In genomic region chr11:116854279-116854678, GRCm38 (mm10) we compare ENCODE assay signal across 8 mouse cellular contexts. TPM values are rescaled to one million over a fixed set of nuclear protein-coding genes. Genes with fewer than 3 reads are reported as not detected.
A peak's percentile ranks its signal among the peaks of the same experiment; 100 is the strongest.
DNase-seq lines count a peak whose midpoint lies in the region; ATAC-seq and TF ChIP-seq lines count a peak whose summit lies in the region.

No protein-coding gene starts in this region.

- peaks cover 7% of the 10 kb centered on the region for H3K36me3 ChIP-seq in heart, embryonic 11.5 days (ENCODE audit: control insufficient read depth, insufficient read depth, low read length)
- peaks cover 23 to 45% of the 10 kb centered on the region in 2 experiments for H3K36me3 ChIP-seq in CH12.LX (replicated peaks in 1 of 2; ENCODE audit: control insufficient read depth in 1 of 2, insufficient read depth in 1 of 2, low read length in 1 of 2)
- H3K36me3 ChIP-seq in forebrain, embryonic 15.5 days, result peaks cover 21% of the 10 kb centered on the region
- peaks cover 20% of the 10 kb centered on the region for H3K36me3 ChIP-seq in liver, embryonic 16.5 days (ENCODE audit: control insufficient read depth, insufficient read depth)

- H3K4me3 ChIP-seq in heart, embryonic 11.5 days (ENCODE audit: low read depth, low read length), result peak overlapping the region; percentile 90
- peak overlapping the region; percentile 70 to 95 (median 82) for H3K4me3 ChIP-seq in CH12.LX (replicated peaks in 1 of 3; ENCODE audit: low read depth in 2 of 3, low read length in 2 of 3, poor library complexity in 1 of 3)
- peak overlapping the region; percentile 90 for H3K4me3 ChIP-seq in forebrain, embryonic 15.5 days
- H3K4me3 ChIP-seq in liver, embryonic 16.5 days (ENCODE audit: low read depth, low read length), result peak overlapping the region; percentile 96

- no peaks in the 10 kb centered on the region for H3K27me3 ChIP-seq in heart, embryonic 11.5 days (ENCODE audit: control insufficient read depth, insufficient read depth, low read length)
- H3K27me3 ChIP-seq in CH12.LX (replicated peaks), result no peaks in the 10 kb centered on the region
- no peaks in the 10 kb centered on the region for H3K27me3 ChIP-seq in forebrain, embryonic 15.5 days
- H3K27me3 ChIP-seq in liver, embryonic 16.5 days (ENCODE audit: control insufficient read depth, insufficient read depth, low read depth, low read length), result no peaks in the 10 kb centered on the region

- peaks cover 32% of the 10 kb centered on the region for H3K79me2 ChIP-seq in CH12.LX (replicated peaks; ENCODE audit: control insufficient read depth, extremely low read depth, insufficient read depth, poor library complexity, severe bottlenecking)

- TF ChIP-seq RAD21 in CH12.LX (IDR thresholded peaks at IDR 0.05; ENCODE audit: low read depth, low read length), result no peak

- TF ChIP-seq POLR2A in CH12.LX (IDR thresholded peaks at IDR 0.05; ENCODE audit: low read depth, low read length), result no peak

- no peak for ATAC-seq in heart, embryonic 11.5 days (replicated peaks; ENCODE audit: insufficient number of reproducible peaks, low FRiP score, low TSS enrichment)
- ATAC-seq in forebrain, embryonic 15.5 days (replicated peaks), result no peak
- no peak for ATAC-seq in liver, embryonic 16.5 days (ENCODE audit: low read depth)

- H3K4me2 ChIP-seq in heart, embryonic 11.5 days, result peak overlapping the region; percentile 78
- H3K4me2 ChIP-seq in CH12.LX (ENCODE audit: insufficient read depth, low read depth, poor library complexity, severe bottlenecking), result peak overlapping the region; percentile 97
- H3K4me2 ChIP-seq in forebrain, embryonic 15.5 days (replicated peaks), result peak overlapping the region; percentile 64
- peak overlapping the region; percentile 87 for H3K4me2 ChIP-seq in liver, embryonic 16.5 days (ENCODE audit: low read depth, low read length)

- in situ Hi-C loops in CH12.LX (cut with MboI; ENCODE audit: low pct_ligation_motif_present, low pct_unique_long_range_greater_than_20kb, low sequenced_read_pairs), result no loop called here

- H3K9ac ChIP-seq in heart, embryonic 11.5 days (ENCODE audit: low read depth, low read length), result peak overlapping the region; percentile 98
- peak overlapping the region; percentile 89 for H3K9ac ChIP-seq in CH12.LX (ENCODE audit: insufficient read depth, low read depth)
- peak overlapping the region; percentile 76 for H3K9ac ChIP-seq in forebrain, embryonic 15.5 days (replicated peaks)
- peak overlapping the region; percentile 69 for H3K9ac ChIP-seq in liver, embryonic 16.5 days (ENCODE audit: low read depth, low read length)

- TF ChIP-seq CTCF in CH12.LX (conservative IDR thresholded peaks at IDR 0.05 in 1 of 2, IDR thresholded peaks at IDR 0.05 in 1 of 2; ENCODE audit: low read depth in 2 of 2, low read length in 2 of 2), result no peak

- DNase-seq in heart, postnatal 4 days, result no peak
- no peak for DNase-seq in CH12.LX (ENCODE audit: extremely low read depth)
- DNase-seq in cerebellum, adult 11 months, result no peak
- DNase-seq in natural killer cell, adult 2 months (ENCODE audit: low spot score in 2 of 2), result no peak
- DNase-seq in spleen, adult 12 weeks (ENCODE audit: low spot score), result no peak

- dilution Hi-C loops in CH12.LX (cut with MboI; ENCODE audit: extremely low pct_ligation_motif_present, extremely low pct_unique_long_range_greater_than_20kb, low sequenced_read_pairs), result no loop called here

- WGBS in heart, embryonic 11.5 days (ENCODE audit: insufficient replicate concordance), result 28% methylated on average over 10 of the region's 10 CpGs
- WGBS in forebrain, embryonic 15.5 days, result 50% methylated on average over 10 of the region's 10 CpGs
- 18% methylated on average over 10 of the region's 10 CpGs for WGBS in liver, embryonic 16.5 days (ENCODE audit: insufficient replicate concordance)

- no peak for TF ChIP-seq EP300 in CH12.LX (IDR thresholded peaks at IDR 0.05; ENCODE audit: low read length)

- peaks cover 22% of the 10 kb centered on the region for H3K4me1 ChIP-seq in heart, embryonic 11.5 days (ENCODE audit: control insufficient read depth, insufficient read depth, low read length)
- peaks cover 0 to 20% of the 10 kb centered on the region in 2 experiments; a peak in 2 of 4 replicates for H3K4me1 ChIP-seq in CH12.LX (ENCODE audit: control insufficient read depth in 1 of 2, insufficient read depth in 2 of 2)
- H3K4me1 ChIP-seq in forebrain, embryonic 15.5 days, result peaks cover 42% of the 10 kb centered on the region
- peaks cover 12% of the 10 kb centered on the region for H3K4me1 ChIP-seq in liver, embryonic 16.5 days (ENCODE audit: control insufficient read depth, low read depth, low read length)

- peak overlapping the region; percentile 100 for H3K27ac ChIP-seq in heart, embryonic 11.5 days (ENCODE audit: low read depth, low read length)
- H3K27ac ChIP-seq in CH12.LX (ENCODE audit: insufficient read depth, low read depth), result no peak overlapping the region
- H3K27ac ChIP-seq in forebrain, embryonic 15.5 days (replicated peaks), result no peak overlapping the region
- H3K27ac ChIP-seq in liver, embryonic 16.5 days (ENCODE audit: low read length), result peak overlapping the region; percentile 92

- no peaks in the 10 kb centered on the region for H3K9me3 ChIP-seq in heart, embryonic 11.5 days (replicated peaks; ENCODE audit: control insufficient read depth, low read length)
- H3K9me3 ChIP-seq in CH12.LX (replicated peaks; ENCODE audit: low read length), result no peaks in the 10 kb centered on the region
- H3K9me3 ChIP-seq in forebrain, embryonic 15.5 days, result no peaks in the 10 kb centered on the region
- H3K9me3 ChIP-seq in liver, embryonic 16.5 days (replicated peaks; ENCODE audit: control insufficient read depth, low read length), result no peaks in the 10 kb centered on the region

TF ChIP-seq in CH12.LX, 34 proteins besides CTCF, POLR2A, EP300 and RAD21:
- TF ChIP-seq MYC (IDR thresholded peaks at IDR 0.05; ENCODE audit: low read depth, low read length) (no peak), GABPA (IDR thresholded peaks at IDR 0.05; ENCODE audit: insufficient replicate concordance, low read depth, low read length) (no peak), SMC3 (IDR thresholded peaks at IDR 0.05; ENCODE audit: low read depth, low read length) (no peak)

RNA-seq across cellular contexts. Expression of gene Srsf2, which starts 1.4 kb away (rescaled TPM):
- 577 and 621 TPM in 2 replicates for polyA plus RNA-seq in heart, embryonic 11.5 days (2014; fragmentation: Nextera tagmentation; extraction: Ambion mirVana)
- 100 to 1,000 TPM; 269 to 299 TPM for total RNA-seq in heart, postnatal 4 days (2021)
- total RNA-seq in CH12.LX (2012; rRNA removed) (298 and 478 TPM in 2 replicates), CH12.LX (2014; rRNA removed) (443 and 471 TPM in 2 replicates)
- polyA plus RNA-seq in CH12.LX (2012; ENCODE audit: insufficient read length, low read depth), result 1,116 and 1,224 TPM in 2 replicates
- polyA plus RNA-seq in forebrain, embryonic 15.5 days (2015; fragmentation: Nextera tagmentation; extraction: Ambion mirVana), result 637 and 680 TPM in 2 replicates
- polyA plus RNA-seq in liver, embryonic 16.5 days (2015; fragmentation: Nextera tagmentation; extraction: Ambion mirVana), result 345 and 360 TPM in 2 replicates

RNA-seq across cellular contexts. Expression of gene Mfsd11, which starts 2.0 kb away (rescaled TPM):
- polyA plus RNA-seq in heart, embryonic 11.5 days (2014; fragmentation: Nextera tagmentation; extraction: Ambion mirVana), result 29.3 and 35.8 TPM in 2 replicates
- total RNA-seq in heart, postnatal 4 days (2021), result 10 to 100 TPM; 26.9 to 35.6 TPM
- total RNA-seq in CH12.LX (2012; rRNA removed), result 13.2 and 16.0 TPM in 2 replicates
- 3.7 and 4.1 TPM in 2 replicates for total RNA-seq in CH12.LX (2014; rRNA removed)
- 15.4 and 17.7 TPM in 2 replicates for polyA plus RNA-seq in CH12.LX (2012; ENCODE audit: insufficient read length, low read depth)
- 49.8 and 54.9 TPM in 2 replicates for polyA plus RNA-seq in forebrain, embryonic 15.5 days (2015; fragmentation: Nextera tagmentation; extraction: Ambion mirVana)
- 9.4 and 10.1 TPM in 2 replicates for polyA plus RNA-seq in liver, embryonic 16.5 days (2015; fragmentation: Nextera tagmentation; extraction: Ambion mirVana)

RNA-seq across cellular contexts. Expression of gene Jmjd6, which starts 11.0 kb away (rescaled TPM):
- 83.2 and 89.0 TPM in 2 replicates for polyA plus RNA-seq in heart, embryonic 11.5 days (2014; fragmentation: Nextera tagmentation; extraction: Ambion mirVana)
- total RNA-seq in heart, postnatal 4 days (2021), result 10 to 100 TPM; 41.2 to 43.3 TPM
- 106 and 110 TPM in 2 replicates for total RNA-seq in CH12.LX (2012; rRNA removed)
- total RNA-seq in CH12.LX (2014; rRNA removed), result 104 and 116 TPM in 2 replicates
- polyA plus RNA-seq in CH12.LX (2012; ENCODE audit: insufficient read length, low read depth), result 109 and 133 TPM in 2 replicates
- 76.7 and 78.5 TPM in 2 replicates for polyA plus RNA-seq in forebrain, embryonic 15.5 days (2015; fragmentation: Nextera tagmentation; extraction: Ambion mirVana)
- polyA plus RNA-seq in liver, embryonic 16.5 days (2015; fragmentation: Nextera tagmentation; extraction: Ambion mirVana), result 23.4 and 25.4 TPM in 2 replicates

RNA-seq across cellular contexts. Expression of gene Mettl23, which starts 11.2 kb away (rescaled TPM):
- polyA plus RNA-seq in heart, embryonic 11.5 days (2014; fragmentation: Nextera tagmentation; extraction: Ambion mirVana), result 58.5 and 60.4 TPM in 2 replicates
- 10 to 100 TPM; 31.0 to 32.2 TPM for total RNA-seq in heart, postnatal 4 days (2021)
- total RNA-seq in CH12.LX (2012; rRNA removed) (60.1 and 63.7 TPM in 2 replicates), CH12.LX (2014; rRNA removed) (64.9 and 82.2 TPM in 2 replicates)
- 30.6 and 44.5 TPM in 2 replicates for polyA plus RNA-seq in CH12.LX (2012; ENCODE audit: insufficient read length, low read depth)
- polyA plus RNA-seq in forebrain, embryonic 15.5 days (2015; fragmentation: Nextera tagmentation; extraction: Ambion mirVana), result 81.9 and 87.5 TPM in 2 replicates
- polyA plus RNA-seq in liver, embryonic 16.5 days (2015; fragmentation: Nextera tagmentation; extraction: Ambion mirVana), result 31.6 and 33.0 TPM in 2 replicates

RNA-seq across cellular contexts. Expression of gene Mxra7, which starts 26.4 kb away (rescaled TPM):
- 15.9 and 16.1 TPM in 2 replicates for polyA plus RNA-seq in heart, embryonic 11.5 days (2014; fragmentation: Nextera tagmentation; extraction: Ambion mirVana)
- 10 to 100 TPM; 40.9 to 42.9 TPM for total RNA-seq in heart, postnatal 4 days (2021)
- total RNA-seq in CH12.LX (2012; rRNA removed) (not detected in 2 replicates), CH12.LX (2014; rRNA removed) (not detected in 2 replicates)
- not detected in 2 replicates for polyA plus RNA-seq in CH12.LX (2012; ENCODE audit: insufficient read length, low read depth)
- 7.6 and 10.7 TPM in 2 replicates for polyA plus RNA-seq in forebrain, embryonic 15.5 days (2015; fragmentation: Nextera tagmentation; extraction: Ambion mirVana)
- 0.79 and 1.4 TPM in 2 replicates for polyA plus RNA-seq in liver, embryonic 16.5 days (2015; fragmentation: Nextera tagmentation; extraction: Ambion mirVana)

Comparison
In these comparisons a context has a peak if more than half of its experiments do, and no peak if none do; other contexts are left out.
1. H3K27ac ChIP-seq: peak in heart, embryonic 11.5 days (single experiment) and liver, embryonic 16.5 days (single experiment); none in CH12.LX (single experiment) and forebrain, embryonic 15.5 days (single experiment).
2. Peak in every context shown above with its lines, with median percentiles within 50 percentile points of each other: H3K4me2 ChIP-seq, H3K4me3 ChIP-seq and H3K9ac ChIP-seq.